Mouse (Mus musculus) ovary, postnatal 10 days (tissue): ENCODE data around the gene Tradd.
"Not testable (repeated sequence)": the region's sequence is repeated elsewhere in the genome, so short reads cannot be mapped to it uniquely, and the experiment has no call there.

ENCODE experiments used
- DNase-seq: peaks from one replicate; pipeline ENCODE4 v3.0.0; 2022; ENCODE audit warnings: low spot score

The Tradd gene

GRCm38 (mm10) chr8:105295256-105295655, 30.8 kb upstream of the Tradd start:
- no peak for DNase-seq

- no peak for DNase-seq
Measured at GRCm38 (mm10) chr8:105294776-105295175, 30.4 kb upstream of the Tradd start.

- no peak for DNase-seq
Measured at GRCm38 (mm10) chr8:105293405-105293804, 29.0 kb upstream of the Tradd start.

- DNase-seq: no peak
Measured at GRCm38 (mm10) chr8:105292471-105292870, 28.1 kb upstream of the Tradd start.

GRCm38 (mm10) chr8:105291802-105292201, 27.4 kb upstream of the Tradd start:
- DNase-seq: not testable (repeated sequence)

- not testable (repeated sequence) for DNase-seq
Measured at GRCm38 (mm10) chr8:105291364-105291763, 27.0 kb upstream of the Tradd start.

GRCm38 (mm10) chr8:105290554-105291314, 26.3 kb upstream of the Tradd start:
- DNase-seq: peak; percentile 90

- DNase-seq: no peak
Measured at GRCm38 (mm10) chr8:105289805-105290460, 25.5 kb upstream of the Tradd start, which contains the start of gene 4931428F04Rik. Gene 4931428F04Rik, minus strand, starts transcription at chr8:105289864.

GRCm38 (mm10) chr8:105288958-105289732, 24.7 kb upstream of the Tradd start:
- peak; percentile 78 for DNase-seq

- no peak for DNase-seq
Measured at GRCm38 (mm10) chr8:105288231-105288630, 23.8 kb upstream of the Tradd start.

GRCm38 (mm10) chr8:105286907-105287306, 22.5 kb upstream of the Tradd start:
- no peak for DNase-seq

GRCm38 (mm10) chr8:105285514-105285913, 21.1 kb upstream of the Tradd start:
- DNase-seq: no peak

- DNase-seq: no peak
Measured at GRCm38 (mm10) chr8:105283074-105283473, 18.7 kb upstream of the Tradd start.

GRCm38 (mm10) chr8:105282239-105282638, 17.8 kb upstream of the Tradd start:
- no peak for DNase-seq

GRCm38 (mm10) chr8:105281821-105282220, 17.4 kb upstream of the Tradd start:
- DNase-seq: no peak

- no peak for DNase-seq
Measured at GRCm38 (mm10) chr8:105280567-105280966, 16.2 kb upstream of the Tradd start.

GRCm38 (mm10) chr8:105278911-105279334, 14.5 kb upstream of the Tradd start:
- no peak for DNase-seq

GRCm38 (mm10) chr8:105276292-105277120, 12.1 kb upstream of the Tradd start:
- no peak for DNase-seq

- no peak for DNase-seq
Measured at GRCm38 (mm10) chr8:105275840-105276239, 11.4 kb upstream of the Tradd start, which contains the start of gene Nol3. Gene Nol3, plus strand, starts transcription at chr8:105276140.

- DNase-seq: no peak
Measured at GRCm38 (mm10) chr8:105275387-105275786, 11.0 kb upstream of the Tradd start.

GRCm38 (mm10) chr8:105270916-105271186, 6.4 kb upstream of the Tradd start:
- DNase-seq: no peak
